Mouse (Mus musculus) megakaryocyte, embryonic 14.5 days (primary cell): Measurements from ENCODE around the gene B3gntl1.

Experiments used
- FLI1 ChIP-seq: IDR thresholded peaks from 2 replicates; pipeline ENCODE4 v1.6.1; 2012; ENCODE audit warnings: low read length, inconsistent platforms, mixed read lengths
- GATA1 ChIP-seq: IDR thresholded peaks from 3 replicates; pipeline ENCODE4 v1.6.1; 2012; ENCODE audit warnings: mixed read lengths, low read length, inconsistent platforms, borderline replicate concordance

GRCm38 (mm10) chr11:121697271-121697670 is 24.3 kb upstream of the B3gntl1 start:
- no peak for TF ChIP-seq FLI1
- TF ChIP-seq GATA1: no peak
